Mouse (Mus musculus): ENCODE data around the gene Rara. TPM values are rescaled to one million over a fixed set of nuclear protein-coding genes. Genes with fewer than 3 reads are reported as not detected.
"Not testable (repeated sequence)": the region's sequence is repeated elsewhere in the genome, so short reads cannot be mapped to it uniquely, and the experiment has no call there.

The Rara gene
- polyA plus RNA-seq, 1 experiment from 2014 or later, result 51.1 TPM

GRCm38 (mm10) chr11:98925265-98925721 is 2.3 kb upstream of the Rara start:
- Histone ChIP-seq H3K4me3 (no peak overlapping the region), H3K4me1 (peaks cover 80% of the 10 kb centered on the region), H3K27ac (peak overlapping the region; percentile 44; the same call in 1 of the 2 replicates), H3K27me3 (replicated peaks) (no peaks in the 10 kb centered on the region), H3K36me3 (no peaks in the 10 kb centered on the region), H3K9ac (no peak overlapping the region; the same call in 1 of the 2 replicates), H3K4me2 (replicated peaks) (peak overlapping the region; percentile 44), H3K9me3 (no peaks in the 10 kb centered on the region)
- no peak for ATAC-seq (ENCODE audit: low FRiP score, low read depth)
- 5% methylated on average over 10 of the region's 10 CpGs for WGBS

- Histone ChIP-seq H3K9ac (0 out of 2 replicates have a peak overlapping the region, but pooled peaks have one; percentile 18), H3K4me3 (no peak overlapping the region), H3K9me3 (no peaks in the 10 kb centered on the region), H3K27ac (peak overlapping the region; percentile 44), H3K4me1 (peaks cover 86% of the 10 kb centered on the region), H3K27me3 (replicated peaks) (no peaks in the 10 kb centered on the region), H3K4me2 (replicated peaks) (peak overlapping the region; percentile 44), H3K36me3 (no peaks in the 10 kb centered on the region)
- 4% methylated on average over 12 of the region's 12 CpGs for WGBS
- peak; percentile 22; the same call in 1 of the 2 replicates for ATAC-seq (ENCODE audit: low FRiP score, low read depth)
Measured at GRCm38 (mm10) chr11:98925868-98926311, 1.7 kb upstream of the Rara start.

GRCm38 (mm10) chr11:98926553-98926952 is 1.1 kb upstream of the Rara start:
- Histone ChIP-seq H3K4me3 (no peak overlapping the region), H3K36me3 (no peaks in the 10 kb centered on the region), H3K4me2 (replicated peaks) (peak overlapping the region; percentile 44), H3K4me1 (peaks cover 92% of the 10 kb centered on the region), H3K9ac (no peak overlapping the region), H3K27me3 (replicated peaks) (no peaks in the 10 kb centered on the region), H3K27ac (peak overlapping the region; percentile 44; the same call in 1 of the 2 replicates), H3K9me3 (no peaks in the 10 kb centered on the region)
- 62% methylated on average over 7 of the region's 7 CpGs for WGBS
- no peak for ATAC-seq (ENCODE audit: low FRiP score, low read depth)

- peak overlapping the region; percentile 84 for H3K4me2 ChIP-seq (replicated peaks)
- peaks cover 95% of the 10 kb centered on the region for H3K4me1 ChIP-seq
- peak overlapping the region; percentile 0; the same call in 1 of the 2 replicates for H3K27ac ChIP-seq
- peak overlapping the region; percentile 57 for H3K4me3 ChIP-seq
- no peaks in the 10 kb centered on the region for H3K9me3 ChIP-seq
- 15% methylated on average over 12 of the region's 12 CpGs for WGBS
- no peak for ATAC-seq (ENCODE audit: low FRiP score, low read depth)
- H3K9ac ChIP-seq, result peak overlapping the region; percentile 70
- H3K36me3 ChIP-seq, result no peaks in the 10 kb centered on the region
- H3K27me3 ChIP-seq (replicated peaks), result no peaks in the 10 kb centered on the region
Measured at GRCm38 (mm10) chr11:98928186-98928893, 722 bp downstream of the Rara start.

- ATAC-seq (ENCODE audit: low FRiP score, low read depth), result no peak
- Histone ChIP-seq H3K9ac (peak overlapping the region; percentile 14; the same call in 1 of the 2 replicates), H3K27ac (no peak overlapping the region), H3K4me3 (peak overlapping the region; percentile 19; the same call in 1 of the 2 replicates), H3K9me3 (no peaks in the 10 kb centered on the region), H3K4me1 (peaks cover 88% of the 10 kb centered on the region), H3K27me3 (replicated peaks) (no peaks in the 10 kb centered on the region), H3K36me3 (no peaks in the 10 kb centered on the region), H3K4me2 (replicated peaks) (peak overlapping the region; percentile 84)
- 6% methylated on average over 9 of the region's 9 CpGs for WGBS
Measured at GRCm38 (mm10) chr11:98929503-98929902, 1.9 kb downstream of the Rara start.

GRCm38 (mm10) chr11:98930127-98930601 is 2.5 kb downstream of the Rara start:
- Histone ChIP-seq H3K4me1 (peaks cover 81% of the 10 kb centered on the region), H3K9ac (peak overlapping the region; percentile 14; the same call in 1 of the 2 replicates), H3K27me3 (replicated peaks) (no peaks in the 10 kb centered on the region), H3K4me3 (no peak overlapping the region; the same call in 1 of the 2 replicates), H3K4me2 (replicated peaks) (peak overlapping the region; percentile 84), H3K36me3 (no peaks in the 10 kb centered on the region), H3K9me3 (no peaks in the 10 kb centered on the region), H3K27ac (no peak overlapping the region)
- WGBS, result 65% methylated on average over 7 of the region's 7 CpGs
- ATAC-seq (ENCODE audit: low FRiP score, low read depth), result no peak

- 47% methylated on average over 10 of the region's 10 CpGs for WGBS
- H3K4me2 ChIP-seq (replicated peaks), result peak overlapping the region; percentile 46
- ATAC-seq (ENCODE audit: low FRiP score, low read depth), result no peak
Measured at GRCm38 (mm10) chr11:98930773-98931512, 3.3 kb downstream of the Rara start.

GRCm38 (mm10) chr11:98931513-98932292 is 4.1 kb downstream of the Rara start:
- Histone ChIP-seq H3K36me3 (no peaks in the 10 kb centered on the region), H3K4me2 (replicated peaks) (peak overlapping the region; percentile 46), H3K27me3 (replicated peaks) (no peaks in the 10 kb centered on the region), H3K27ac (peak overlapping the region; percentile 16; the same call in 1 of the 2 replicates), H3K9me3 (no peaks in the 10 kb centered on the region), H3K9ac (peak overlapping the region; percentile 2; the same call in 1 of the 2 replicates), H3K4me1 (peaks cover 78% of the 10 kb centered on the region), H3K4me3 (no peak overlapping the region)
- 28% methylated on average over 7 of the region's 7 CpGs for WGBS
- ATAC-seq (ENCODE audit: low FRiP score, low read depth), result peak; percentile 1; the same call in 1 of the 2 replicates

More at GRCm38 (mm10) chr11:98930773-98931512, 3.3 kb downstream of the Rara start:
- Histone ChIP-seq H3K36me3 (no peaks in the 10 kb centered on the region), H3K4me1 (peaks cover 77% of the 10 kb centered on the region), H3K9ac (peak overlapping the region; percentile 2; the same call in 1 of the 2 replicates), H3K9me3 (no peaks in the 10 kb centered on the region), H3K27me3 (replicated peaks) (no peaks in the 10 kb centered on the region), H3K27ac (peak overlapping the region; percentile 16; the same call in 1 of the 2 replicates), H3K4me3 (no peak overlapping the region)

- no peak overlapping the region for H3K4me3 ChIP-seq
- H3K36me3 ChIP-seq, result no peaks in the 10 kb centered on the region
- ATAC-seq (ENCODE audit: low FRiP score, low read depth), result peak; percentile 44
- no peaks in the 10 kb centered on the region for H3K27me3 ChIP-seq (replicated peaks)
- H3K9ac ChIP-seq, result peak overlapping the region; percentile 36
- WGBS, result 19% methylated on average over 19 of the region's 19 CpGs
- no peaks in the 10 kb centered on the region for H3K9me3 ChIP-seq
- H3K4me1 ChIP-seq, result peaks cover 79% of the 10 kb centered on the region
- H3K4me2 ChIP-seq (replicated peaks), result peak overlapping the region; percentile 46
- H3K27ac ChIP-seq, result 0 out of 2 replicates have a peak overlapping the region, but pooled peaks have one; percentile 20
Measured at GRCm38 (mm10) chr11:98932293-98933091, 4.9 kb downstream of the Rara start.

- H3K9ac ChIP-seq, result peak overlapping the region; percentile 36
- H3K27ac ChIP-seq, result 0 out of 2 replicates have a peak overlapping the region, but pooled peaks have one; percentile 20
- no peak overlapping the region for H3K4me3 ChIP-seq
- H3K36me3 ChIP-seq, result no peaks in the 10 kb centered on the region
- 41% methylated on average over 9 of the region's 9 CpGs for WGBS
- H3K4me2 ChIP-seq (replicated peaks), result peak overlapping the region; percentile 46
- H3K9me3 ChIP-seq, result no peaks in the 10 kb centered on the region
- peaks cover 79% of the 10 kb centered on the region for H3K4me1 ChIP-seq
- no peak for ATAC-seq (ENCODE audit: low FRiP score, low read depth)
- no peaks in the 10 kb centered on the region for H3K27me3 ChIP-seq (replicated peaks)
Measured at GRCm38 (mm10) chr11:98933151-98933550, 5.5 kb downstream of the Rara start.

- H3K27ac ChIP-seq; ATAC-seq (ENCODE audit: low FRiP score, low read depth); H3K9me3 ChIP-seq; H3K36me3 ChIP-seq; H3K9ac ChIP-seq; H3K27me3 ChIP-seq (replicated peaks); H3K4me3 ChIP-seq; H3K4me2 ChIP-seq (replicated peaks): not testable (repeated sequence)
- WGBS, result 90% methylated on average over 2 of the region's 2 CpGs
- peaks cover 79% of the 10 kb centered on the region for H3K4me1 ChIP-seq
Measured at GRCm38 (mm10) chr11:98933847-98934246, 6.2 kb downstream of the Rara start.
